Mouse (Mus musculus) C2C12 (cell line): ENCODE measurements around the gene Gse1.

Source experiments
- CEBPB ChIP-seq: IDR thresholded peaks from one replicate; pipeline ENCODE4 v1.6.1; 2011; ENCODE audit warnings: low read depth, mild to moderate bottlenecking, control low read depth, moderate library complexity
- CTCF ChIP-seq: IDR thresholded peaks from one replicate; pipeline ENCODE4 v1.5.1; 2011; ENCODE audit not compliant: control insufficient read depth, insufficient read depth, insufficient read length
- FOSL1 ChIP-seq: IDR thresholded peaks from one replicate; pipeline ENCODE4 v1.8.0; 2011; ENCODE audit warnings: mild to moderate bottlenecking, low read length; ENCODE audit not compliant: poor library complexity, insufficient read depth, severe bottlenecking
- MAX ChIP-seq: IDR thresholded peaks from one replicate; pipeline ENCODE4 v1.6.1; 2011; ENCODE audit warnings: mild to moderate bottlenecking, control low read depth
- MYOD1 ChIP-seq: IDR thresholded peaks from one replicate; pipeline ENCODE4 v1.6.1; 2011; ENCODE audit warnings: low read depth; ENCODE audit not compliant: control insufficient read depth, insufficient read length
- MYOG ChIP-seq: IDR thresholded peaks from one replicate; pipeline ENCODE4 v1.6.1; 2011; ENCODE audit not compliant: control insufficient read depth, insufficient read length; ENCODE audit errors: extremely low read depth
- USF1 ChIP-seq: IDR thresholded peaks from one replicate; pipeline ENCODE4 v1.6.1; 2011; ENCODE audit warnings: low read depth, mild to moderate bottlenecking, control low read depth, moderate library complexity

DNA sequence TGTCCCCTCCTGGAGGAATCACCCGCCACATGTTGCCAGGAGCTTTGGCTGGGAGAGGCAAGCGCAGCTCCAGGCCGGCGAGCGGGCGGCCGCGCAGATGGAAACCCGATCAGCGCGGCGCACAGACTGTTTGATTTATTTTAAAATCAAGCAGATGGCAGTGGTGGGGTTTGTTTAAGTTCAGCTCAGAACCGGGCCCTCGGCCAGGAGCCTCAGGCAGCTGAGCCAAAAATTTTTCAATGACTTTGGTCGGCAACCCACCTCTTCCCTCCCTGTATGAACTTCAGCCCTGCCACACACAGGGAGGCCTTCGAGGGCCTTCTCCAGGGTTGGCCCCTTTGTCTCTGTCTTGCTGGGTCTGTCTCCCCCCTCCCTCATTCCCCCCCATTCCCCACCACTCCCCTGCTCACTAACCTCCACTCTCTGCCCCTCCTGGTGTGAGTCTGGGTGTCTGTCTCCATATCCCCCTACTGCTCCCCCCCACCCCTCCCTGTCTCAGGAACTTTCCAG is 36.7 kb downstream of the Gse1 start:
- no peak for TF ChIP-seq CTCF
- no peak for TF ChIP-seq MYOG
- no peak for TF ChIP-seq USF1
- TF ChIP-seq MAX = no peak
- TF ChIP-seq CEBPB = no peak
- TF ChIP-seq MYOD1 = no peak
- TF ChIP-seq FOSL1 = no peak
